Mouse (Mus musculus) ovary, postnatal 10 days (tissue): ENCODE results near the gene March4.

Experiments
- DNase-seq: peaks from one replicate; pipeline ENCODE4 v3.0.0; 2022; ENCODE audit warnings: low spot score

March4 gene

GRCm38 (mm10) chr1:72530516-72531196 lies 6.1 kb downstream of the March4 start:
- DNase-seq, result no peak

- no peak for DNase-seq
Observed at GRCm38 (mm10) chr1:72529192-72529591, 7.5 kb downstream of the March4 start.

GRCm38 (mm10) chr1:72523601-72524000 lies 13.1 kb downstream of the March4 start:
- no peak for DNase-seq

- DNase-seq, result no peak
Observed at GRCm38 (mm10) chr1:72510778-72511520, 25.8 kb downstream of the March4 start.

DNA sequence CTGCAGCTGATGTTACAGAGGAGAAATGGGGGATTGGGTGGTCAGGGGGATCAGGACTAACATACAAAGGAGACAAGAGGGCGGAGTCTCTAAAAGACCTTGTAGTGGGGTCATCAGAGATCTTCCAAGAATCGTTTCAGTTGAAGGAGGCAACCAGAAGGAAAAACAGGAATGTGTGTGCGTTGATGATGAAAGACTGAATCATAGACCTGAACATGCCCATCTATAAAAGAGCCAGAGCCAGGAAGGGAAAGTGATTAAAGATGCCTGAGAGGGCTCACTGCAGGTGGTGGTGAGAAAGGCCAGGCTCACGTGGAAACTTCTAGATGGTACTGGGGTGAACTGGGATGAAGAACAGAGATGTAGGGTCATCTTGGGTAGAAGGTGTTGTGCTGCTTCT lies 27.2 kb downstream of the March4 start:
- no peak for DNase-seq

DNA sequence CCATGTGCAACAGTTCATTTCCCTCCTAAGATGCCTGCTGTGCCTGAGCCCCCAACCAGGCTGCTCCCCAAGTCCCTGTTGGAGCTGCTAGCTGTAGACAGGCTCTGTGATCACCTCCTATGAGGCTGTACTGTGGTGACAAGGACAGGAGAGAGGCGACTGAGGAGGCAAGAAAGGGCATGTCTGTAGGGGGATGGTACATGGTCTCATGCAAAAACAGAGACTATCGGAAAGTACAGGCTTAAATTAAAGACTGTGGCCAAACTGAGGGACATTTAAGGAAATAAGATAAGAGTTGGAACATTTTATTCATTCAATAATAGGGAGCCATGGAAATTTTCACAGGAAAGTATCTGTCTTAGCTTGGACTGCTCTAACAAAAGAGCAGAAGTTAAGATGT lies 29.1 kb downstream of the March4 start:
- no peak for DNase-seq

DNA sequence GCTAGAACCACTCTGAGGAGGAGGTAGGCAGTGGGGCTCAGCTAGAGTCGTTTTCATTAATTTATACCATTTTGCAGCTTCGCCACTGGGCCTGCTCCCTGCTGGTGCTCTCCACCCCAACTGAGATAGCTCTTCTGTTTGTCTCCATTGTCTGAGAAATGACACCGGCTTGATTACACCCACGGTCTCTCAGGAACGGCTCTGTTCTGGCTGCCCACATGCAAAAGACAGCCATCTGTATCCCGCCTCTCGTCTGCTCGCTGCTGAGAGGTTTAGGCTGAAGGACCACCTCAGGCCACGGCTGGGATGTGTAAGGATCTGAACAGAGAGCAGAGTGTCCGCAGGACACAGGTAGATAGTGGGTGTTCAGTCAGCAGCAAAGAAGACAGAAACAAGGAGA lies 30.5 kb downstream of the March4 start:
- DNase-seq, result no peak

DNA sequence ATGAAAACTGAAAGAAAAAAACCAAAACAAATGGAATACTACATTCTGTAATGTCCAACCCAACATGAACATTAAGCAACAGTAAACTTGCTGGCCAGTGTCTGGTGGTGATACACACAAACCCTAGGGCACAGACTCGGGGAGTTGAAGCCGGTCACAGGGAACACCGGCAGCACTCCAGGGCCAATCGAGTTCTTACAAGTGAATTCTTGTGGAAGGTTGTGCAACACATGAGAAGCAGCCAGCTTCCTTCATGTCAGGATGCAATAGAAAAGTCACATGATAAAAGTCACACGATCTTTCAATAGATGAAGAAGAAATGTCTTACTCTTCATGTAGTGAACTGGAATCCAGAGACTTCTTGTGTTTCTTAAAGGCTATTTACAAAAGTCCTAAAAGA lies 39.1 kb downstream of the March4 start:
- no peak for DNase-seq

GRCm38 (mm10) chr1:72493454-72493853 lies 43.3 kb downstream of the March4 start:
- no peak for DNase-seq

GRCm38 (mm10) chr1:72492666-72493065 lies 44.1 kb downstream of the March4 start:
- no peak for DNase-seq

DNA sequence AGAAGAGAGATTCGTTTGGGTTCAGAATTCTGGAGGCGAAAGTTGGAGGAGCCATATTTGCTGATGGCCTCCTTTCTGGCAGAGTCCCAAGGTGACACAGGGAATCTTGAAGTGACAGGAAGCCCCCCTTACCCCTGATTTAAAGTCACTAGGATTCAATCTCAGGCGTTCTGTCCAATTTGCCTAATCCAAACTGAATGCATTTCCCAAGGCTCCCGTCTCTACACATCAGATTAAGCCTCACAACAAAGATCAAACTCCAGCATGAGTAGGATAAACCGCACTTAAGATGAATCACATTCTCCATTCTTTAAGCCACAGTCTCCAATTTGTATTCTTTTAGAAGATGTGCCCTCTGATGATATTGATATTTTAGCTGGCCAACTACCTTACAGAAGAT lies 45.4 kb downstream of the March4 start:
- no peak for DNase-seq

GRCm38 (mm10) chr1:72490801-72491200 lies 45.9 kb downstream of the March4 start:
- no peak for DNase-seq

DNA sequence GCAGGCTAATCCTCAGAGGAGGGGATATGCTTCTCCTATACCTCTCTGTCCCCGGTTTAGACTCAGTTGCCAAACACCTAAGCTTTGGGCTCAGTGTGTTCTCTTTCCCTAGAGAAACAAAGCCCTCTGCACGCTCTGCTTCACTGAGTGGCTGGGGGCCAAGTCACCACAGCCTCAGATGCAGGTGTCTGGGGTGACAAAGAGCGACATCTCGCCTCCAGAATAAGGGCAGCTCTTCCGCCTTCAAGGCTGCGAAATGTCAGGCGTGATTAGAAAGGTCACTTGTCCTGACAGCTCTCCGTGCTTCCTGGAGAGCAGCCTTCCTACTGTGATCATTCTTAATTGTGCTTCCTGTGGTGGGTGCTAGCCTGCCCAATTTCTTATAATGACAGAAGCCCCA lies 46.5 kb downstream of the March4 start:
- DNase-seq, result no peak

GRCm38 (mm10) chr1:72476594-72476993 lies 60.1 kb downstream of the March4 start:
- no peak for DNase-seq

DNA sequence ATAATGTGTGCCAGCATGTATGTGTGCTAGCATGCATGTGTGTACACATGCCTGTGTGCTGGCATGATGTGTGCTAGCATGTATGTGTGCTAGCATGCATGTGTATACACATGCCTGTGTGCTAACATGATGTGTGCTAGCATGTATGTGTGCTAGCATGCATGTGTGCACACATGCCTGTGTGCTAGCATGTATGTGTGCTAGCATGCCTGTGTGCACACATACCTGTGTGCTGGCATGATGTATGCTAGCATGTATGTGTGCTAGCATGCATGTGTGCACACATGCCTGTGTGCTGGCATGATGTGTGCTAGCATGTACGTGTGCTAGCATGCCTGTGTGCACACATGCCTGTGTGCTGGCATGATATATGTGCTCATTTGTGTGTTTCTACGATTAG lies 67.7 kb downstream of the March4 start:
- no peak for DNase-seq

DNA sequence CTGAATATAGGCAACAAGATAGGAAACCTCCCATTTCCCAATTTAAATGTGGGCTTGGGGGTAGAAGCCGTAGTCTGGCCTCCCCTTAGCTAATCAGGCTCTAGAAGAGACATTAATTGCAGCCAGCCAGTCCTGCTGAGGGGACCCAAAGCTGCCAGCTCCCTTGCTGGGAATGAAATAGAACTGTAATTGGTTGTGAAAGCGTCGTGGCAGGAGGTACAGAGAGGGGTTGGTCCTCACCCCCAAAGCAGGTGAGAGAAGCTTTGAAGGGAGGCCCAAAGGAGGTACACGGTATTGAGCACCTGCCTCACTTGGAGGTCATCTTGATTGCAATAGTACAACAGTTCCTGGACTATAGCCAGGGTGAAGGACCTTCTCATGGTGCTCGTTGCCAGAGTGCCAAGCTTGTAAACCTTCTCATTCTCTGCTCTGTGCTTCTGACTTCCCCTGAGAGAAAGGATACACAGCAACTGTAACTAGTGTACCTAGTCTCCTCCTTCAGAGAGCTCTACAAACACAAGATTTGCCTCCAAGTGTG lies 68.2 kb downstream of the March4 start:
- no peak for DNase-seq

- no peak for DNase-seq
Observed at GRCm38 (mm10) chr1:72464926-72465583, 71.7 kb downstream of the March4 start.

GRCm38 (mm10) chr1:72462516-72462915 lies 74.2 kb downstream of the March4 start:
- DNase-seq, result no peak

DNA sequence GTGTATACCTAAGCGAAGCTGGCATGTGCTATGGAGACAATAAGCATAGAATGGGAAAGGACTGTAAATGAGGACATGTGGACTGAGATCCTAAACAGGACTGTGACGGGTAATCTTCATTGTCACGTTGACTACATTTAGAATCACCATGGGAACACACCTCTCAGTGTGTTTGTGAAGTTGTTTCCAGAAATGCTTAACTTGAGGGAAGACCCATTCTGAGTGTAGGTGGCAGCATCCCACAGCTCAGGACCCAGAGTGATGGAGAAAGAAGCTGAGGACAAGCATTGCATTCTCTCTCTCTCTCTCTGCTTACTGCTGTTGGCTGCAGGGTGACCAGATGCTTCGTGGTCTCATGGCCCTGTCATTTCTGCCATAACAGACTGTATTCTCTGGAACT lies 79.1 kb downstream of the March4 start:
- no peak for DNase-seq

GRCm38 (mm10) chr1:72455923-72456322 lies 80.8 kb downstream of the March4 start:
- DNase-seq, result no peak

GRCm38 (mm10) chr1:72454733-72455201 lies 82.0 kb downstream of the March4 start:
- no peak for DNase-seq

DNA sequence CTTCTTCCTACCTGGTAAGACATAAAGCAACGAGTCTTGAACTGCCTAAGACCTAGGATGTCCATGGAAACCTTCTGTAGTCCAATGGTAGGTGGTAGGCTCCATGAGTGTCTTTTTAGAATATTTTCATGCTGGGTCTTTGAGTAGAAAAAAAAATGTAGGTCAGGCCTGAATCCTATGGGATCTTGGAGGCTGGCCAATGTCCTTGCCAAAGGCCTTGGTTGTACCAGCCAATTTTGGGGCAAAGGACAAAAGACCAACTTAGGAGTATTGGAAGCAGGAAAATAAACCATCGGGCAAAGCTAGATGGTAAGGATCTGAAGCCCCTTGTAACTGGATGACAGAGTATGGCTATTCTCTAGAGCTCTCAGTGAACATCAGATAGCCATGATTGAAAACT lies 83.9 kb downstream of the March4 start:
- DNase-seq, result no peak

GRCm38 (mm10) chr1:72450790-72451189 lies 85.9 kb downstream of the March4 start:
- DNase-seq, result no peak
